17 mouse cellular contexts compared by ENCODE assay signal in the genomic region with DNA sequence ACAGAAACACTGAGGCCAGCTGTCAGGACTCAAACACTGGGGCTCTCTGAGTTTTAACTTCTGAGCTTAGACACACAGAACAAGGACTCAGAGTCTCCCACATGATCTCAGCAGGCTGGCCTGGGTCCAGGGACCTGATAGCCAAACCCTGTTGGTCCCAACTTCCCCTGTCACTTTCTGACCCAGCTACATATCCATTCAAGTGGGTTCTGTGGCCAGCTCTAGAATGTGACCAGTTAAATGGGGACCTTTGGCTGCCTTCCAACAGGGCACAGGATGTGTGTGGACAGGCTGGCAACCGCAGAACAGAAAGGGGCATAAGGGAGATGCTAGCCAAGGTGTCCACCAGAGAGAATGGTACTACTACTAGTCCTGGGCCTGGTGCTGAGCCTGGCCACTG. TPM values are rescaled to one million over a fixed set of nuclear protein-coding genes. Genes with fewer than 3 reads are reported as not detected.
DNase-seq lines count a peak whose midpoint lies in the region.
"Had no signal": no experiment of that assay in that cellular context is flagged by ENCODE, and none has a peak within 500 bp of the region (broad histone marks: within the 10 kb centered on the region; RNA-seq: fewer than 3 reads in every experiment).

Lcn9 (plus strand) TSS at position 348 of the 400 bp plus-strand sequence.

- DNase-seq in cerebellum, postnatal 10 days = peak; percentile 59 to 61
- no peak for DNase-seq in cerebellum, adult 9-11 months
- peak; percentile 22 to 32 for DNase-seq in kidney, postnatal 4 days
- DNase-seq in kidney, adult 9 months = no peak
- DNase-seq in right cerebral cortex, postnatal 14 days = peak; percentile 25
- no peak for DNase-seq in right cerebral cortex, postnatal 36 days (ENCODE audit: low spot score in 2 of 2)
- peak; percentile 14 to 47 for DNase-seq in heart, postnatal 14 days
- DNase-seq in liver = no peak
- DNase-seq: kidney, postnatal 14 days; lung, adult 2 months; thymus, adult 2 months had no signal

- intact Hi-C loops in heart, postnatal 14 days (cut with DNase I) = no loop called here

RNA-seq across cellular contexts. Expression of gene Lcn9, which starts in this region (rescaled TPM):
- total RNA-seq in heart, postnatal 14 days (2021) = not detected
- total RNA-seq: adrenal gland, postnatal 4 days; G1E; left cerebral cortex, adult 8-10 months; liver, adult 2 months; megakaryocyte progenitor cell, adult 5-6 weeks; midbrain, postnatal 0 days had no signal

Comparison
In these comparisons a context has a peak if more than half of its experiments do, and no peak if none do; other contexts are left out.
1. DNase-seq: peak in cerebellum, postnatal 10 days (2 of 2), kidney, postnatal 4 days (2 of 2) and right cerebral cortex, postnatal 14 days (single experiment); none in cerebellum, adult 9-11 months (single experiment), kidney, adult 9 months (single experiment), right cerebral cortex, postnatal 36 days (0 of 2) and liver (single experiment).
2. Peak in DNase-seq in heart, postnatal 14 days; RNA of the gene not detected or under 1 TPM.